Mouse (Mus musculus): ENCODE measurements around the gene Olfr180. TPM values are rescaled to one million over a fixed set of nuclear protein-coding genes. Genes with fewer than 3 reads are reported as not detected.

The Olfr180 gene
- not detected in 2 replicates for polyA plus RNA-seq (2015; fragmentation: Nextera tagmentation; extraction: Ambion mirVana)

DNA sequence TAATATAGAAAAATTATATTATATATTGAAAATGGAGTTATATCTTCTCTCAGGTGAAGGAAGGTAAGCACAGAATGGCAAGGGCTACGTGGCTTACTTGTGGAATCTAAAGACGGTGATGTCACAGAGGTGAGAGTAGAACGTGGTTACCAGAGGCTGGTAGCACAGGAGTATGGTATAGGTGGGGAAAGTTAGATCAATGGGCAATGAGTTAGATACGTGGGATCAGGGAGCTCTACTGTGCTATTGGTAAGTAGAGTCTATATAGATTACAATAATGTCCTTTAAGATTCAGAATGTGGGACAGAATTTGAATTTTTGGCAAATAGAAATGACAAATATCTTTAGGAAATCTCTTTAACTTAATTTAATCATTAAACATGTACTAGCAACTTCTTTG is at the start of gene Olfr180:
TSS of gene Olfr180 (minus strand) at position 101 of the 400 bp plus-strand sequence.
- WGBS: 87% methylated on average over 4 of the region's 4 CpGs
- ATAC-seq (ENCODE audit: low FRiP score, low read depth): no peak
- H3K9ac ChIP-seq: no peak within 1 kb of the TSS
- no peaks in the 10 kb centered on the region for H3K4me1 ChIP-seq (replicated peaks)
- H3K4me2 ChIP-seq: no peak within 1 kb of the TSS
- no peaks in the 10 kb centered on the region for H3K9me3 ChIP-seq
- no peak within 1 kb of the TSS for H3K27ac ChIP-seq (replicated peaks)
- H3K36me3 ChIP-seq: no peaks in the 10 kb centered on the region
- H3K4me3 ChIP-seq: no peak within 1 kb of the TSS
- H3K27me3 ChIP-seq: no peaks in the 10 kb centered on the region

GRCm38 (mm10) chr16:58928655-58929054 is 537 bp downstream of the Olfr180 start, which contains the start of gene Olfr181:
Gene Olfr181 (minus strand): TSS chr16:58928755.
- WGBS: 63% methylated on average over 1 of the region's 1 CpGs
- ATAC-seq (ENCODE audit: low FRiP score, low read depth): no peak
- Histone ChIP-seq H3K36me3 (no peaks in the 10 kb centered on the region), H3K27ac (replicated peaks) (no peak within 1 kb of the TSS), H3K4me1 (replicated peaks) (no peaks in the 10 kb centered on the region), H3K4me2 (no peak within 1 kb of the TSS), H3K4me3 (no peak within 1 kb of the TSS), H3K9me3 (no peaks in the 10 kb centered on the region), H3K27me3 (no peaks in the 10 kb centered on the region), H3K9ac (no peak within 1 kb of the TSS)

GRCm38 (mm10) chr16:58891963-58892362 is 37.2 kb downstream of the Olfr180 start, which contains the start of gene Olfr178:
Gene Olfr178 (minus strand): TSS chr16:58892063.
- ATAC-seq (ENCODE audit: low FRiP score, low read depth): no peak
- 91% methylated on average over 3 of the region's 3 CpGs for WGBS
- Histone ChIP-seq H3K4me2 (no peak within 1 kb of the TSS), H3K27me3 (no peaks in the 10 kb centered on the region), H3K4me3 (no peak within 1 kb of the TSS), H3K36me3 (no peaks in the 10 kb centered on the region), H3K9me3 (no peaks in the 10 kb centered on the region), H3K4me1 (replicated peaks) (no peaks in the 10 kb centered on the region), H3K9ac (no peak within 1 kb of the TSS), H3K27ac (replicated peaks) (no peak within 1 kb of the TSS)

DNA sequence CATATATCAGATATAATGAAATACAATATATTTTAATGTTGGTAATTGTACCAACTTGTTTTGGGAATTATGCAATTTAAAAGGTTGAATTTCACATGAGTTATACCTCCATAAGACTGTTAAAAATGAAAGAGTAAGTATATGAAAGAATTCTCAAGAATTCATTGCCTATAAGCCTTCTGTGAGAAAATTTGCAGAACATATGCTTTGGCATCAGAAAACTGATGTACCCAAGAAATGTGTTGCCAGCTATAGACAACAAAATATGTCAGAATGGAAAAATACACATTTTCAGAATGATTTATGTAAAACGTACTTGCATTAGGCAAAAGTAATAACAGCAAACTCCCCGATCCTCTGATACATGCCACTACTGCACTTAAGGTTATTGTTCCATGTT is 44.8 kb downstream of the Olfr180 start:
- Histone ChIP-seq H3K9me3 (no peaks in the 10 kb centered on the region), H3K27me3 (no peaks in the 10 kb centered on the region), H3K4me2 (no peak overlapping the region), H3K36me3 (no peaks in the 10 kb centered on the region), H3K27ac (replicated peaks) (no peak overlapping the region), H3K9ac (no peak overlapping the region), H3K4me1 (replicated peaks) (no peaks in the 10 kb centered on the region), H3K4me3 (no peak overlapping the region)
- ATAC-seq (ENCODE audit: low FRiP score, low read depth): no peak
- 94% methylated on average over 2 of the region's 2 CpGs for whole genome bisulfite sequencing

- no peak within 1 kb of the TSS for H3K4me3 ChIP-seq
- no peaks in the 10 kb centered on the region for H3K9me3 ChIP-seq
- no peak within 1 kb of the TSS for H3K27ac ChIP-seq (replicated peaks)
- no peaks in the 10 kb centered on the region for H3K36me3 ChIP-seq
- H3K4me1 ChIP-seq (replicated peaks): no peaks in the 10 kb centered on the region
- ATAC-seq (ENCODE audit: low FRiP score, low read depth): no peak
- no peak within 1 kb of the TSS for H3K4me2 ChIP-seq
- H3K27me3 ChIP-seq: no peaks in the 10 kb centered on the region
- WGBS: 67% methylated on average over 1 of the region's 1 CpGs
- no peak within 1 kb of the TSS for H3K9ac ChIP-seq
These were observed 54.5 kb downstream of the Olfr180 start, which contains the start of gene Olfr177 for GRCm38 (mm10) chr16:58874668-58875067. Gene Olfr177 (minus strand): TSS chr16:58874768.

Other genes starting within 250 kb of the Olfr180 start
- gene Gpr15, start 210.3 kb downstream of the Olfr180 start, polyA plus RNA-seq (2015; fragmentation: Nextera tagmentation; extraction: Ambion mirVana): 0.13 TPM in 1 of 2 replicates, not detected in the other
- gene Cldnd1, start 201.5 kb downstream of the Olfr180 start, polyA plus RNA-seq (2015; fragmentation: Nextera tagmentation; extraction: Ambion mirVana): 132 and 148 TPM in 2 replicates
- not detected in 2 replicates for gene Olfr172, start 166.2 kb downstream of the Olfr180 start, polyA plus RNA-seq (2015; fragmentation: Nextera tagmentation; extraction: Ambion mirVana)
- gene Olfr173, start 129.1 kb downstream of the Olfr180 start, polyA plus RNA-seq (2015; fragmentation: Nextera tagmentation; extraction: Ambion mirVana): not detected in 2 replicates
- gene Olfr175-ps1, start 102.6 kb downstream of the Olfr180 start, polyA plus RNA-seq (2015; fragmentation: Nextera tagmentation; extraction: Ambion mirVana): not detected in 2 replicates
- not detected in 2 replicates for gene Olfr177, start 54.6 kb downstream of the Olfr180 start, polyA plus RNA-seq (2015; fragmentation: Nextera tagmentation; extraction: Ambion mirVana)
- gene Olfr178, start 37.3 kb downstream of the Olfr180 start, polyA plus RNA-seq (2015; fragmentation: Nextera tagmentation; extraction: Ambion mirVana): not detected in 2 replicates
- not detected in 2 replicates for gene Olfr181, start 637 bp downstream of the Olfr180 start, polyA plus RNA-seq (2015; fragmentation: Nextera tagmentation; extraction: Ambion mirVana)
- gene Olfr183, start 66.0 kb upstream of the Olfr180 start, polyA plus RNA-seq (2015; fragmentation: Nextera tagmentation; extraction: Ambion mirVana): not detected in 2 replicates
- not detected in 2 replicates for gene Olfr186, start 100.9 kb upstream of the Olfr180 start, polyA plus RNA-seq (2015; fragmentation: Nextera tagmentation; extraction: Ambion mirVana)
- not detected in 2 replicates for gene Olfr187, start 110.4 kb upstream of the Olfr180 start, polyA plus RNA-seq (2015; fragmentation: Nextera tagmentation; extraction: Ambion mirVana)
- gene Olfr190, start 148.6 kb upstream of the Olfr180 start, polyA plus RNA-seq (2015; fragmentation: Nextera tagmentation; extraction: Ambion mirVana): not detected in 2 replicates
- not detected in 2 replicates for gene Olfr191, start 160.4 kb upstream of the Olfr180 start, polyA plus RNA-seq (2015; fragmentation: Nextera tagmentation; extraction: Ambion mirVana)
- gene Olfr193, start 182.5 kb upstream of the Olfr180 start, polyA plus RNA-seq (2015; fragmentation: Nextera tagmentation; extraction: Ambion mirVana): not detected in 2 replicates
- gene Olfr194, start 191.7 kb upstream of the Olfr180 start, polyA plus RNA-seq (2015; fragmentation: Nextera tagmentation; extraction: Ambion mirVana): not detected in 2 replicates
- not detected in 2 replicates for gene Olfr195, start 217.7 kb upstream of the Olfr180 start, polyA plus RNA-seq (2015; fragmentation: Nextera tagmentation; extraction: Ambion mirVana)
- not detected in 2 replicates for gene Olfr196, start 241.1 kb upstream of the Olfr180 start, polyA plus RNA-seq (2015; fragmentation: Nextera tagmentation; extraction: Ambion mirVana)